Mouse (Mus musculus): ENCODE results near the gene Psmc3ip.

DNA sequence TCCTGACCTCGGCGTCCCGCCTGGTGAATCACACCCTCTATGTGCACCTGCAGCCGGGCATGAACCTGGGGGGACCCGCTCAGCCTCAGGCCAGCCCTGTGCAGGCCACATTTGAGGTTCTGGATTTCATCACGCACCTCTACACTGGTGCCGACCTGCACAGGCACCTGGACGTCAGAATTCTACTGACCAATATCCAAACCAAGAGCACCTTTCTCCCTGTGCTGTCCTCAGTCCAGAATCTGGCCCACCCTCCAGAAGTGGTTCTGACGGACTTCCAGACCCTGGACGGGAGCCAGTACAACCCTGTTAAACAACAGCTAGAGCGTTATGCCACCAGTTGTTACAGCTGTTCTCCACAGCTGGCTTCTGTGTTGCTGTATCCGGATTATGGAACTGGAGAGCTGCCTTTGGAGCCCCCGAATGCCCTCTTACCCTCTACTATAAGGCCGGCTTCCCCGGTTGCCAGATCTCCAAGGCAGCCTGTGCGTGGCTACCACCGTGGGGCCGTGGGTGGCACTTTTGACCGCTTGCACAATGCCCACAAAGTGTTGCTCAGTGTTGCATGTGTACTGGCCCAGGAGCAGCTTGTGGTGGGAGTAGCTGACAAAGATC lies 12.0 kb downstream of the Psmc3ip start:
- TF ChIP-seq CTCF (IDR thresholded peaks at IDR 0.05): no peak; the same call in 1 of the 2 replicates
- no peak for TF ChIP-seq EP300 (IDR thresholded peaks at IDR 0.05)

All from lung, postnatal 0 days (tissue).